19 mouse cellular contexts compared by ENCODE assay signal in the genomic region with DNA sequence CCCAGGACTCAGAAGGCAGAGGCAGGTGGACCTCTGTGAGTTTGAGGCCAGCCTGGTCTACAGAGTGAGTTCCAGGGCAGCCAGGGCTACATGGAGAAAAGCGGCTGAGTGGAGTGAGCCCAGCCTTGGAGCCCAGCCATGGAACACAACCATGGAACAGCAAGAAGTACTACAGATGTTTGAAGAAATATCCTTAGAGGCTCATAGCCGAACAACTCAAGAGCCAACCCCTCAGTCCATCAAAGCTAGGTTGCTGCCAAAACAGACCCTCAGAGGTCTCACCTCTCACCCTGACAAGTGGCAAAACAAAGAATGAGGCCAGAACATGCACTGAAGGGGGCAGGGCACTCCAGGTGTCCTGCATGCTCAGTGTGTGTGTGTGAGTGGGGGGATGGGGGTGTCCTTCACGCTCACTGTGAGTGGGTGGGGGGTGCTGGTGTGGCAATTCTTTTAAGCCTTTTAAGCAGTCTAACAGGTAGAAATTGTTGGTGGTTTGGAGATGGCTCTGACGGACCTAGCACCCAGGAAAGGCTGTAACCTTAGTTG.
A peak's percentile ranks its signal among the peaks of the same experiment; 100 is the strongest.
DNase-seq lines count a peak whose midpoint lies in the region; ATAC-seq and TF ChIP-seq lines count a peak whose summit lies in the region.
"Had no signal": no experiment of that assay in that cellular context is flagged by ENCODE, and none has a peak within 500 bp of the region (broad histone marks: within the 10 kb centered on the region; RNA-seq: fewer than 3 reads in every experiment).

No protein-coding gene starts in this region.

- no peaks in the 10 kb centered on the region for H3K27me3 ChIP-seq in heart, embryonic 11.5 days (ENCODE audit: control insufficient read depth, insufficient read depth, low read length)
- H3K27me3 ChIP-seq in lung, embryonic 16.5 days (ENCODE audit: control insufficient read depth, insufficient read depth, low read depth, low read length) = no peaks in the 10 kb centered on the region
- H3K27me3 ChIP-seq in heart, postnatal 0 days (ENCODE audit: control insufficient read depth, insufficient read depth, low read length) = no peaks in the 10 kb centered on the region
- H3K27me3 ChIP-seq in kidney, embryonic 14.5 days (ENCODE audit: control insufficient read depth, insufficient read depth, low read length) = no peaks in the 10 kb centered on the region
- H3K27me3 ChIP-seq: liver, embryonic 12.5 days had no signal

- H3K4me2 ChIP-seq in heart, embryonic 11.5 days = no peak overlapping the region
- H3K4me2 ChIP-seq in lung, embryonic 16.5 days (ENCODE audit: low read depth, low read length) = no peak overlapping the region
- no peak overlapping the region for H3K4me2 ChIP-seq in heart, postnatal 0 days (ENCODE audit: low read depth, low read length)
- H3K4me2 ChIP-seq in kidney, embryonic 14.5 days (replicated peaks; ENCODE audit: low read depth, low read length) = no peak overlapping the region
- H3K4me2 ChIP-seq: liver, embryonic 12.5 days; midbrain, embryonic 12.5 days; neural tube, embryonic 13.5 days had no signal

- intact Hi-C loops in heart, postnatal 25 days (cut with DNase I) = loop anchor here (5.0 kb wide), 1 partner anchor 53 kb away; no protein-coding TSS in a partner anchor

- no peak overlapping the region for H3K4me3 ChIP-seq in heart, embryonic 11.5 days (ENCODE audit: low read depth, low read length)
- H3K4me3 ChIP-seq in lung, embryonic 16.5 days (ENCODE audit: low read length) = no peak overlapping the region
- H3K4me3 ChIP-seq in heart, postnatal 0 days (ENCODE audit: low read depth, low read length) = no peak overlapping the region
- no peak overlapping the region for H3K4me3 ChIP-seq in kidney, embryonic 14.5 days (ENCODE audit: low read length)
- H3K4me3 ChIP-seq: liver, embryonic 12.5 days; midbrain, embryonic 12.5 days; neural tube, embryonic 13.5 days had no signal

- peaks cover 30% of the 10 kb centered on the region for H3K4me1 ChIP-seq in heart, embryonic 11.5 days (ENCODE audit: control insufficient read depth, insufficient read depth, low read length)
- peaks cover 31% of the 10 kb centered on the region for H3K4me1 ChIP-seq in lung, embryonic 16.5 days (replicated peaks; ENCODE audit: control insufficient read depth, insufficient read depth, low read length)
- peaks cover 34% of the 10 kb centered on the region for H3K4me1 ChIP-seq in heart, postnatal 0 days (ENCODE audit: control insufficient read depth, insufficient read depth)
- H3K4me1 ChIP-seq in kidney, embryonic 14.5 days (ENCODE audit: control insufficient read depth, insufficient read depth, low read length) = peaks cover 38% of the 10 kb centered on the region

- ATAC-seq in heart, embryonic 11.5 days (replicated peaks; ENCODE audit: insufficient number of reproducible peaks, low FRiP score, low TSS enrichment) = no peak
- ATAC-seq in lung, embryonic 16.5 days (ENCODE audit: low read depth) = peak; percentile 62
- no peak for ATAC-seq in heart, postnatal 0 days (ENCODE audit: insufficient read depth, low read depth)
- ATAC-seq in kidney, embryonic 14.5 days (ENCODE audit: low FRiP score, low TSS enrichment) = no peak
- ATAC-seq: liver, embryonic 12.5 days had no signal

- H3K9ac ChIP-seq in heart, embryonic 11.5 days (ENCODE audit: low read depth, low read length) = no peak overlapping the region
- no peak overlapping the region for H3K9ac ChIP-seq in lung, embryonic 16.5 days (ENCODE audit: low read length)
- no peak overlapping the region for H3K9ac ChIP-seq in heart, postnatal 0 days (replicated peaks; ENCODE audit: low read depth, low read length)
- H3K9ac ChIP-seq in kidney, embryonic 14.5 days (ENCODE audit: low read depth, low read length) = no peak overlapping the region
- H3K9ac ChIP-seq: liver, embryonic 12.5 days; midbrain, embryonic 12.5 days; neural tube, embryonic 13.5 days had no signal

- no peaks in the 10 kb centered on the region; the same call in 1 of the 2 replicates for H3K36me3 ChIP-seq in heart, embryonic 11.5 days (ENCODE audit: control insufficient read depth, insufficient read depth, low read length)
- H3K36me3 ChIP-seq in lung, embryonic 16.5 days (ENCODE audit: control insufficient read depth, insufficient read depth, low read length) = no peaks in the 10 kb centered on the region
- H3K36me3 ChIP-seq in heart, postnatal 0 days (replicated peaks; ENCODE audit: control insufficient read depth, insufficient read depth, low read length) = no peaks in the 10 kb centered on the region
- H3K36me3 ChIP-seq in kidney, embryonic 14.5 days (ENCODE audit: control insufficient read depth, insufficient read depth, low read length) = no peaks in the 10 kb centered on the region
- H3K36me3 ChIP-seq: liver, embryonic 12.5 days; midbrain, embryonic 12.5 days; neural tube, embryonic 13.5 days had no signal

- peak overlapping the region; percentile 68 for H3K27ac ChIP-seq in heart, embryonic 11.5 days (ENCODE audit: low read depth, low read length)
- H3K27ac ChIP-seq in lung, embryonic 16.5 days (ENCODE audit: low read length) = peak overlapping the region; percentile 69
- H3K27ac ChIP-seq in heart, postnatal 0 days (ENCODE audit: low read depth) = peak overlapping the region; percentile 65
- H3K27ac ChIP-seq in kidney, embryonic 14.5 days (ENCODE audit: low read depth, low read length) = no peak overlapping the region
- H3K27ac ChIP-seq: liver, embryonic 12.5 days; midbrain, embryonic 12.5 days; neural tube, embryonic 13.5 days had no signal

- 59% methylated on average over 4 of the region's 4 CpGs for WGBS in heart, embryonic 11.5 days (ENCODE audit: insufficient replicate concordance)
- 42% methylated on average over 4 of the region's 4 CpGs for WGBS in lung, embryonic 16.5 days
- WGBS in heart, postnatal 0 days = 68% methylated on average over 4 of the region's 4 CpGs
- WGBS in kidney, embryonic 14.5 days = 51% methylated on average over 4 of the region's 4 CpGs

- no peaks in the 10 kb centered on the region for H3K9me3 ChIP-seq in heart, embryonic 11.5 days (replicated peaks; ENCODE audit: control insufficient read depth, low read length)
- H3K9me3 ChIP-seq in lung, embryonic 16.5 days (ENCODE audit: control insufficient read depth, low read length) = no peaks in the 10 kb centered on the region
- H3K9me3 ChIP-seq in heart, postnatal 0 days (replicated peaks; ENCODE audit: control insufficient read depth, low read length) = no peaks in the 10 kb centered on the region
- H3K9me3 ChIP-seq in kidney, embryonic 14.5 days (ENCODE audit: control insufficient read depth, low read length) = no peaks in the 10 kb centered on the region
- H3K9me3 ChIP-seq: liver, embryonic 12.5 days; midbrain, embryonic 12.5 days; neural tube, embryonic 13.5 days had no signal

- no peak for TF ChIP-seq EP300 in heart, postnatal 0 days (IDR thresholded peaks at IDR 0.05; ENCODE audit: low read depth)

- no peak for DNase-seq in heart, postnatal 25 days (ENCODE audit: low spot score)
- no peak for DNase-seq in lung, postnatal 25 days (ENCODE audit: low spot score)
- DNase-seq in heart, postnatal 0 days (ENCODE audit: low spot score) = no peak
- peak; percentile 38 for DNase-seq in lung, postnatal 14 days
- DNase-seq: adrenal gland, postnatal 25 days; B cell, adult 2 months; cerebellum, adult 11-12 months; cerebellum, postnatal 25 days; embryo, embryonic 11 days; gastrocnemius, postnatal 10 days; kidney, adult 18-20 months; kidney, postnatal 25 days; thymus, postnatal 36 days had no signal

- TF ChIP-seq CTCF in heart, postnatal 0 days (IDR thresholded peaks at IDR 0.05; ENCODE audit: low read depth) = no peak
